Mouse (Mus musculus) embryonic facial prominence, embryonic 13.5 days (tissue): ENCODE measurements around the gene Proser3. TPM values are rescaled to one million over a fixed set of nuclear protein-coding genes. Genes with fewer than 3 reads are reported as not detected.

Source experiments
- ATAC-seq: fragments of 200-750 bp; cut with Nextera tagmentation; 2 replicates; pipeline ENCODE4 v1.8.0; 2017; ENCODE audit warnings: low read depth; ENCODE audit not compliant: insufficient number of reproducible peaks, insufficient read depth, low FRiP score, low TSS enrichment
- H3K27ac ChIP-seq: fragments of 300-500 bp; sonication (generic); 2 replicates; pipeline ENCODE4 v1.5.1; 2015; ENCODE audit warnings: moderate library complexity, mild to moderate bottlenecking, inconsistent platforms
- H3K27me3 ChIP-seq: fragments of 300-500 bp; sonication (generic); 2 replicates; pipeline ENCODE4 v1.6.1; 2015; ENCODE audit warnings: mild to moderate bottlenecking, inconsistent platforms
- H3K36me3 ChIP-seq: fragments of 300-500 bp; sonication (generic); 2 replicates; pipeline ENCODE4 v1.6.1; 2015; ENCODE audit warnings: mild to moderate bottlenecking, inconsistent platforms
- H3K4me1 ChIP-seq: fragments of 300-500 bp; sonication (generic); 2 replicates; pipeline ENCODE4 v1.6.1; 2015; ENCODE audit warnings: inconsistent platforms
- H3K4me2 ChIP-seq: fragments of 300-500 bp; sonication (generic); 2 replicates; pipeline ENCODE4 v1.6.1; 2015; ENCODE audit warnings: moderate library complexity, mild to moderate bottlenecking, inconsistent platforms
- H3K4me3 ChIP-seq: fragments of 300-500 bp; sonication (generic); 2 replicates; pipeline ENCODE4 v1.5.1; 2015; ENCODE audit warnings: mild to moderate bottlenecking, inconsistent platforms
- H3K9ac ChIP-seq: fragments of 300-500 bp; sonication (generic); 2 replicates; pipeline ENCODE4 v1.6.1; 2015; ENCODE audit warnings: mild to moderate bottlenecking, inconsistent platforms
- H3K9me3 ChIP-seq: fragments of 300-500 bp; sonication (generic); 2 replicates; pipeline ENCODE4 v1.6.1; 2016; ENCODE audit warnings: inconsistent platforms
- WGBS: fragments of 180-500 bp; shearing (Covaris S2); methylation state at CpG from one replicate; pipeline ENCODE4 v1.1.7; 2015; ENCODE audit warnings: mixed read lengths; 5-methylcytosine and 5-hydroxymethylcytosine counted together
- polyA plus RNA-seq: library from polyadenylated mRNA; unstranded; fragments of >200 nt; fragmentation: Nextera tagmentation; extraction: Ambion mirVana; gene quantifications from 2 replicates; pipeline ENCODE4 v1.2.1, GENCODE M21; 2015

Proser3 gene
- polyA plus RNA-seq, 1 experiment from 2014 or later = 17.4 TPM

DNA sequence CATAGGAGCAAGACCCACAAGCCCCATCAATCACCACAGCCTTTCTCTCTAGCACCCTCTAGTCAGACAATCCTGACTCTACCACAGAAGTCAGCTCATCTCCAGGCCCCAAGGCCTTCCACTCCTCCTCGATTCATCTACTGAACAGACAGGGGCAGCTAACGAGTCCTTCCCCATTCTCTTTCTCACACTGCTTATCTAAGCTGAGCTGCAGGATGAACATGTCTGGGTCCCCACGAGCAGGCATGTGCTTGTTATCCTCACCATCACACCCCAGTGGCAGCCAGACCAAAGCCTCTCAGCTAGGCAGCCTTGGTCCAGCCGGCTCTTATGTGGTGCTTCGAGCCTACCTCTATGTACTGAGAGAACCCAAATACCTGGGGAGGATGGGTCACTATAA, 20.3 kb upstream of the Proser3 start:
- Histone ChIP-seq H3K9ac (no peak overlapping the region), H3K4me2 (no peak overlapping the region), H3K4me1 (no peaks in the 10 kb centered on the region), H3K27ac (no peak overlapping the region), H3K27me3 (no peaks in the 10 kb centered on the region), H3K4me3 (no peak overlapping the region), H3K36me3 (peaks cover 94% of the 10 kb centered on the region), H3K9me3 (no peaks in the 10 kb centered on the region)
- no peak for ATAC-seq
- 90% methylated on average over 5 of the region's 5 CpGs for WGBS

DNA sequence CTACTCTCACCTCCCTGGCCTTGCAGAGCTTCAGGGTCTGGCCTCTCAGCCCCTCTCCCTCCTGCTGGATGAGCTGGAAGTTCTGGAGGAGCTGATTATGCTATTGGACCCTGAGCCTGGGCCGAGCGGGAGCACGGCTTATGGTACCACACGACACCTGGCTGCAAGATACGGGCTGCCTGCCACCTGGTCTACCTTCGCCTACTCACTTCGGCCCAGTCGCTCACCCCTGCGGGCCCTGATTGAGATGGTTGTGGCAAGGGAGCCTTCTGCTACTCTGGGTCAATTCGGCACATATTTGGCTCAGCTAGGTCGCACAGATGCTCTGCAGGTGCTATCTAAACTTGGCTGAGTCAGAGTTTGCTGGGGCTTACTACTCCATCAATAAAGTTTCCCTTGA, 15.5 kb upstream of the Proser3 start:
- Histone ChIP-seq H3K36me3 (peaks cover 74% of the 10 kb centered on the region), H3K9me3 (no peaks in the 10 kb centered on the region), H3K27me3 (no peaks in the 10 kb centered on the region), H3K9ac (no peak overlapping the region), H3K4me2 (no peak overlapping the region), H3K4me3 (no peak overlapping the region), H3K4me1 (peaks cover 9% of the 10 kb centered on the region), H3K27ac (no peak overlapping the region)
- WGBS = 92% methylated on average over 11 of the region's 11 CpGs
- no peak for ATAC-seq

DNA sequence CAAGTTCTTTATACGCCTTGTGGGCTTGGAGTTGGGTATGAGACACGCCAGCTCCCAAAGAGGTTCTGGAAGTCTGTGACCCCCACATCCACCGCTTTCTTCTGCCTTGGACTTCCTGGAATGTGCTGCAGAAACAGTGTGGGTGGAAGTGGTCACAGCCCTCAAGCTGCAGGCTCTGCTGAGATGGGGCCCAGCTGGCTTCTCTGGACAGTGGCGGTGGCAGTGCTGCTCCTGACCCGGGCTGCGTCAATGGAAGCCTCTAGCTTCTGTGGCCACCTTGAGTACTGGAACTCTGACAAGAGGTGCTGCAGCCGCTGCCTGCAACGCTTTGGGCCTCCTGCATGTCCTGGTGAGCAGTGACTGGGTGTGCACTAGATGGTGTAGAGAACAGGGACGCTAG, 13.9 kb upstream of the Proser3 start:
- H3K4me3 ChIP-seq = no peak overlapping the region
- no peak overlapping the region for H3K27ac ChIP-seq
- no peak overlapping the region for H3K9ac ChIP-seq
- WGBS = 90% methylated on average over 9 of the region's 9 CpGs
- H3K27me3 ChIP-seq = no peaks in the 10 kb centered on the region
- H3K4me1 ChIP-seq = peaks cover 20% of the 10 kb centered on the region
- no peak for ATAC-seq
- H3K36me3 ChIP-seq = peaks cover 62% of the 10 kb centered on the region
- H3K4me2 ChIP-seq = no peak overlapping the region
- no peaks in the 10 kb centered on the region for H3K9me3 ChIP-seq

DNA sequence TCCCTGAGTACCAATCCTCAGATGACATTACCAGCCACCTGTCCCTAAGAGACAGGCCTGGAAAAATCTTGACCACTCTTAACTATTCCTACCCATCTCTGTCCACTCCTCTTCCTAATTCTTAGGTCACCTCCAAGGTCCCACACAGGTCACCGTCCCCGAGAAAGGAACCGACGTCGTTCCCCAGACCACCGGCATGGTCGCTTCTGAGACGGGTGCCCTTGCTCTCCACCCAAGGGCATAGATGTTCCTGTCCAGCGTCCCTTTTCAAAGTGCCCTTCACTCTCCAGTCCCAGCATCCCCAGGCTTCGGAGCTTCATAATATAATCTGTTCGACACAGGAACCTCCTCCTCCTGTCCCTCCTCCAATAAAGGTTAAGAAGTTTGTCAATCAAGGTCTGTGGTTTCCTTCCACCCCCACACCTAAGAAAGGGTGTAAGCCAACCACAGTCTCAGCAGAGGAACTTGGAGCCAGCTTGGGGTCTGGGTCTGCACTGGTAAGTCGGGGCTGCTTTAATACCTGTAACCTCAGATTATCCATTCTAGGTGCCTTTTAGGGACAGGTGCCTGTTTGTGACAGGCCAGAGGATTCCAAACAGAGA, 13.0 kb upstream of the Proser3 start, which contains the start of gene Igflr1:
Igflr1 (plus strand) TSS at position 458 of the 602 bp plus-strand sequence.
- no peak for ATAC-seq
- 94% methylated on average over 12 of the region's 12 CpGs for WGBS
- peak within 1 kb of the TSS; percentile 83 for H3K9ac ChIP-seq
- peak within 1 kb of the TSS; percentile 82 for H3K4me2 ChIP-seq
- H3K27ac ChIP-seq = no peak within 1 kb of the TSS
- H3K27me3 ChIP-seq = no peaks in the 10 kb centered on the region
- no peaks in the 10 kb centered on the region for H3K9me3 ChIP-seq
- peaks cover 22% of the 10 kb centered on the region for H3K4me1 ChIP-seq
- H3K4me3 ChIP-seq = peak within 1 kb of the TSS; percentile 76
- H3K36me3 ChIP-seq = peaks cover 52% of the 10 kb centered on the region

- H3K9me3 ChIP-seq = no peaks in the 10 kb centered on the region
- 21% methylated on average over 6 of the region's 6 CpGs for WGBS
- H3K27me3 ChIP-seq = no peaks in the 10 kb centered on the region
- peak overlapping the region; percentile 96 for H3K27ac ChIP-seq
- peaks cover 40% of the 10 kb centered on the region for H3K36me3 ChIP-seq
- H3K9ac ChIP-seq = peak overlapping the region; percentile 83
- peak overlapping the region; percentile 76 for H3K4me3 ChIP-seq
- H3K4me2 ChIP-seq = peak overlapping the region; percentile 82
- no peak for ATAC-seq
- H3K4me1 ChIP-seq = peaks cover 27% of the 10 kb centered on the region
Measured at GRCm38 (mm10) chr7:30563906-30564280, 11.8 kb upstream of the Proser3 start.

DNA sequence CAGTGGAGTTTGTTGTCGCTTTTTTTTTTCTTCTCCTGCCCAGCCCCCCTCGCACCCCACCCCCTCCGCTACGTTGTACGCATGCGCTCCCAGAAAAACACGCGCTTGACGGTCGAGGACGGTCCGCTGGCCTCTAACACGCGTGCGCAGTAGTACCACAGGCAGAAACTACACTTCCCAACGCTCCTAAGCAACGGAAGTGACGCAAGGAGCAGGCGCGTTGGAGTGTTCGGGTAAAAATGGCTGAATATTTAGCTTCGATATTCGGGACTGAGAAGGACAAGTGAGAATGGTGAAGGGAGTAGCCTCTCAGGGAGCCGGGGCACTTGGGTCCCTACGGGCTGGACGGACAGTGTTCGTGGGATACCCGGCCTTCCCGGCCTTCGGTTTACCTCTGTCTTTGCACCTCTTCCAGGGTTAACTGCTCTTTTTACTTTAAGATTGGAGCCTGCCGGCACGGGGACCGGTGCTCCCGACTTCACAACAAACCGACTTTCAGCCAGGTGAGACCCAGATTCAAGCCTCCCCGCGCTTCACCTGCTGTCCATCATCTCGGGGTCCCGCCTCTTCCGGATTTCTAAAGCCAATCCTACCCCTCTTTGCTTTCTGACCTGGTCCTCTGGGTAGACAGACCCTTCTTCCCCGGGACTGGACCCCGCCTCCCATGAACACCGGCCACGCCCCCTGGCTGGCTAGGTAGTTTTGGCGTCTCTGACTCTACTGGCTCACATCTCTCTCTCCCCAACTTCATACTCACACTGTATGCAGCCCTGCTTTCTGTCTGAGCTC, 11.2 kb upstream of the Proser3 start, which contains the start of the genes U2af1l4, Gm49396 and Psenen:
U2af1l4 (plus strand) TSS at position 185 of the 789 bp plus-strand sequence.
Gm49396 (plus strand) TSS at position 228 of the 789 bp plus-strand sequence.
Psenen (minus strand) TSS at position 511 of the 789 bp plus-strand sequence.
- WGBS = under 1% methylated on average over 45 of the region's 45 CpGs
- Histone ChIP-seq H3K4me3 (peak within 1 kb of the TSS; percentile 76), H3K4me1 (peaks cover 33% of the 10 kb centered on the region), H3K4me2 (peak within 1 kb of the TSS; percentile 82), H3K36me3 (peaks cover 34% of the 10 kb centered on the region), H3K27me3 (no peaks in the 10 kb centered on the region), H3K27ac (peak within 1 kb of the TSS; percentile 96), H3K9ac (peak within 1 kb of the TSS; percentile 83), H3K9me3 (no peaks in the 10 kb centered on the region)
- ATAC-seq = peak; percentile 84

DNA sequence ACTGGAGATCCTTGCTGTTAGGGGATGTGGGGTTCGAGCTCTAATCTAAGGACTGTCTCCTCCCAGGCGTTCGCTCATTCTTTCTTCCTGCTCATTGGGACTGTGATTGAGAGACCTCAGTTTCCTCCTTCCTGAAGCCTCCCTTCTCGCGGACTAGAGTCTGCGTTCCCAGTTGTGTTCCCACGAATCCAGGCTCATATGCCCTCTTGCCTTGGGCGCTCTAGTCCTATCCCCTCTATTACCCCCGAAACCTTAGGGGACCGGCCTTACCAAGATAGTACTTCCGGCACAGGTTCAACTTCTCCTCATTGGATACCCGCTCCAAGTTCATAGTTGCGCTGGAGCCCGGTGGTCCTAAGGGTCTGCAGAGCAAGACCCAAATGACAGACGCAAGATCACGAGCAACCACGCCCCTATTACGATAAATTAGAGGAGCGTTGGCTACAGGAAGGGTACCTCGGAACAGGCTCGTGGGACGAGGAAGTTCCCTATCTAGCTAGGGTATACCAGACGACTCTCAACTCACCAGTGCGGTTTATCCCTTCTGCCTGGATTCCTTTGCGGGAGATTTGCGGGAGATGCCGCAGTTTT, 10.5 kb upstream of the Proser3 start:
- Histone ChIP-seq H3K9ac (peak overlapping the region; percentile 83), H3K36me3 (peaks cover 30% of the 10 kb centered on the region), H3K4me3 (peak overlapping the region; percentile 76), H3K4me1 (peaks cover 37% of the 10 kb centered on the region), H3K27me3 (no peaks in the 10 kb centered on the region), H3K4me2 (peak overlapping the region; percentile 82), H3K27ac (peak overlapping the region; percentile 80), H3K9me3 (no peaks in the 10 kb centered on the region)
- no peak for ATAC-seq
- 2% methylated on average over 27 of the region's 27 CpGs for WGBS

DNA sequence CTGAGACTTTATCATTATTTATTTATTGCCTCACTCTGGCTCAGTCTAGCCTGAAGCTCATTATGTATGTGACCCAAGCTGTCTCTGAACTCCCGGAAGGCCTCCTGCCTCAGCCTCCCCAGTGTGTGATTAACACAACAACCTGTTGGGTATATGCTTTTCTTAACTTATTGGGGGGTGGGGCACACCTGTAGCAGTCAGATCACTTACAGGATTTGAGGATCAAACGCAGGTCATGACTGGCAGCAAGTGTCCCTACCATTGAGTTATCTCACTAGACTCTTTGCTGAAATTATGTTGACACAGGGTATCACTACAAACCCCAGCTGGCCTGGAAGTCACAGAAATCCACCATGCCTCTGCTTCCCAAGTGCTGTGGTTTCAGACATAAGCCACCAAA, 8.2 kb upstream of the Proser3 start:
- H3K4me2 ChIP-seq = peak overlapping the region; percentile 94
- H3K27ac ChIP-seq = no peak overlapping the region
- ATAC-seq = no peak
- H3K4me1 ChIP-seq = peaks cover 37% of the 10 kb centered on the region
- H3K36me3 ChIP-seq = peaks cover 30% of the 10 kb centered on the region
- H3K27me3 ChIP-seq = no peaks in the 10 kb centered on the region
- H3K9me3 ChIP-seq = no peaks in the 10 kb centered on the region
- H3K9ac ChIP-seq = no peak overlapping the region
- peak overlapping the region; percentile 69; the same call in 1 of the 2 replicates for H3K4me3 ChIP-seq
- WGBS = 71% methylated on average over 2 of the region's 2 CpGs

- H3K27ac ChIP-seq = no peak within 1 kb of the TSS; the same call in 1 of the 2 replicates
Measured at GRCm38 (mm10) chr7:30559443-30559954, 7.4 kb upstream of the Proser3 start, which contains the start of gene Lin37. Gene Lin37 (minus strand): TSS chr7:30559838.

DNA sequence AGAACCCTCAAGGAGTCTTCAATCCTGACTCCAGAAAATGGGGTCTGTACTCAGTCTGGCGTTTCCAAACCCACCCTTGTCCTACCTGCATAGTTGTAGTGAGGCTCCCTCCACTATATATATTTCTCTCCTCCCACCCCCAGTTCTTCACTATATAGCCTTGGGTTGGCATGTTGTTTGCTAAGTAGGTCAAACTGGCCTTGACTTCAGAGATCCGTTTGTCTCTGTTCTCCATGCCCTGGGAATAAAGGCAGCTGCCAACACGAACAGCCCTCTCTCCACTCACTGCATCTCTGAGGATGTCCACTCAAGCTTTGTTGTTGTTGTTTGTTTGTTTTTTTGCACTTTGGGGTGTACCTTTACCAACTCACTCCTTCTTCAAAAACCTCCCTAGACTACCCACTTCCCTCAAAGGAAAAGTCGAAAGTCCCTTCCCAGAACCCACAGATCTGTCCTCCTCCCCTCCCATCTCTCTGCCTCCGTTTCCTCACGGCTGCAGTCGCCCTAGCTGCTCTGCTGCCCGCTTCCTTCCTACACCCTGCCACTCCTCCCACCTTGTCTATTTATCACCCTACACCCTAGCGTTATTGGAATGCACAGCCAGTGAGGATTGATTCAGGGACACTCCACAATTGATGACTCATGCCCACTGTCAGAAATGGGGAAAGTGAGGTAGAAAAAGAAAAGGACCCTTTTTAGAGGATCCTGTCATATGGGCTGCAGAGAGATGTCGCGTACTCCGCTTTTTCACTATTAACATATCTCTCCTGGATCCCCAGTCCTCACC, 6.8 kb upstream of the Proser3 start:
- ATAC-seq = no peak
- 15% methylated on average over 12 of the region's 12 CpGs for WGBS
- Histone ChIP-seq H3K4me2 (peak overlapping the region; percentile 94), H3K4me1 (peaks cover 31% of the 10 kb centered on the region), H3K4me3 (peak overlapping the region; percentile 69), H3K9ac (peak overlapping the region; percentile 85), H3K9me3 (no peaks in the 10 kb centered on the region), H3K36me3 (peaks cover 34% of the 10 kb centered on the region), H3K27ac (no peak overlapping the region; the same call in 1 of the 2 replicates), H3K27me3 (no peaks in the 10 kb centered on the region)

More at GRCm38 (mm10) chr7:30559443-30559954, 7.4 kb upstream of the Proser3 start, which contains the start of gene Lin37:
- no peaks in the 10 kb centered on the region for H3K27me3 ChIP-seq
- H3K4me3 ChIP-seq = peak within 1 kb of the TSS; percentile 69
- H3K9me3 ChIP-seq = no peaks in the 10 kb centered on the region
- H3K9ac ChIP-seq = peak within 1 kb of the TSS; percentile 85
- H3K4me2 ChIP-seq = peak within 1 kb of the TSS; percentile 94
- peak; percentile 82 for ATAC-seq
- 0% methylated on average over 20 of the region's 20 CpGs for WGBS
- peaks cover 37% of the 10 kb centered on the region for H3K4me1 ChIP-seq
- H3K36me3 ChIP-seq = peaks cover 30% of the 10 kb centered on the region
